Mouse (Mus musculus) right cerebral cortex, postnatal 14 days (tissue): ENCODE results near the gene Sowaha.
A peak's percentile ranks its signal among the peaks of the same experiment; 100 is the strongest.
"Not testable (repeated sequence)": the region's sequence is repeated elsewhere in the genome, so short reads cannot be mapped to it uniquely, and the experiment has no call there.

Experiments
- DNase-seq: peaks from one replicate; pipeline ENCODE4 v3.0.0; 2022

Sowaha gene

GRCm38 (mm10) chr11:53431347-53432056 lies 48.6 kb downstream of the Sowaha start:
- DNase-seq = no peak

- DNase-seq = peak; percentile 99
These were observed 49.3 kb downstream of the Sowaha start, which contains the start of the genes Uqcrq and Gdf9 for GRCm38 (mm10) chr11:53430670-53431346. Gene Uqcrq (minus strand): TSS chr11:53430831. Gene Gdf9 (plus strand): TSS chr11:53431023.

- DNase-seq = no peak
These were observed 49.8 kb downstream of the Sowaha start for GRCm38 (mm10) chr11:53430300-53430669.

GRCm38 (mm10) chr11:53429182-53429581 lies 50.9 kb downstream of the Sowaha start:
- no peak for DNase-seq

- DNase-seq = no peak
These were observed 51.4 kb downstream of the Sowaha start for GRCm38 (mm10) chr11:53428716-53429057.

- DNase-seq = no peak
These were observed 51.9 kb downstream of the Sowaha start for GRCm38 (mm10) chr11:53427993-53428715.

GRCm38 (mm10) chr11:53426914-53427313 lies 53.2 kb downstream of the Sowaha start:
- DNase-seq = not testable (repeated sequence)
